Mouse (Mus musculus) ovary, postnatal 36 days (tissue): ENCODE results near the gene Gpat2.

Experiments used
- DNase-seq: peaks from one replicate; pipeline ENCODE4 v3.0.0; 2022; ENCODE audit warnings: low spot score, mixed read lengths

Gpat2 gene

GRCm38 (mm10) chr2:127444055-127444789, 19.2 kb downstream of the Gpat2 start, which contains the start of gene Fahd2a:
TSS of gene Fahd2a (minus strand) at chr2:127444565.
- peak; percentile 86 for DNase-seq

GRCm38 (mm10) chr2:127446847-127447246, 21.8 kb downstream of the Gpat2 start:
- no peak for DNase-seq

GRCm38 (mm10) chr2:127449691-127450090, 24.7 kb downstream of the Gpat2 start:
- no peak for DNase-seq

- DNase-seq = no peak
These were observed 26.7 kb downstream of the Gpat2 start for GRCm38 (mm10) chr2:127451748-127452147.

- DNase-seq = no peak
These were observed 28.1 kb downstream of the Gpat2 start for GRCm38 (mm10) chr2:127453141-127453540.

- DNase-seq = peak; percentile 66
These were observed 28.8 kb downstream of the Gpat2 start for GRCm38 (mm10) chr2:127453764-127454163.

- no peak for DNase-seq
These were observed 34.3 kb downstream of the Gpat2 start for GRCm38 (mm10) chr2:127459341-127459740.

GRCm38 (mm10) chr2:127461351-127461750, 36.4 kb downstream of the Gpat2 start:
- no peak for DNase-seq

GRCm38 (mm10) chr2:127462314-127462713, 37.3 kb downstream of the Gpat2 start:
- peak; percentile 58 for DNase-seq

- DNase-seq = no peak
These were observed 45.2 kb downstream of the Gpat2 start for GRCm38 (mm10) chr2:127470183-127470582.

GRCm38 (mm10) chr2:127470661-127471060, 45.7 kb downstream of the Gpat2 start:
- DNase-seq = no peak

GRCm38 (mm10) chr2:127471281-127471680, 46.3 kb downstream of the Gpat2 start:
- DNase-seq = no peak

GRCm38 (mm10) chr2:127472279-127472678, 47.3 kb downstream of the Gpat2 start:
- no peak for DNase-seq

GRCm38 (mm10) chr2:127479210-127479609, 54.2 kb downstream of the Gpat2 start:
- no peak for DNase-seq

GRCm38 (mm10) chr2:127479763-127480162, 54.8 kb downstream of the Gpat2 start:
- no peak for DNase-seq

GRCm38 (mm10) chr2:127481841-127482532, 57.0 kb downstream of the Gpat2 start:
- peak; percentile 48 for DNase-seq

- peak; percentile 90 for DNase-seq
These were observed 57.5 kb downstream of the Gpat2 start for GRCm38 (mm10) chr2:127482533-127482911.

GRCm38 (mm10) chr2:127483001-127483400, 58.0 kb downstream of the Gpat2 start:
- DNase-seq = peak; percentile 42

- peak; percentile 77 for DNase-seq
These were observed 59.6 kb downstream of the Gpat2 start for GRCm38 (mm10) chr2:127484476-127485170.
